Mouse (Mus musculus): ENCODE results near the gene Pde4d. TPM values are rescaled to one million over a fixed set of nuclear protein-coding genes. Genes with fewer than 3 reads are reported as not detected.
A peak's percentile ranks its signal among the peaks of the same experiment; 100 is the strongest.

Pde4d gene
- polyA plus RNA-seq, 1 experiment from 2014 or later: 13.0 TPM

DNA sequence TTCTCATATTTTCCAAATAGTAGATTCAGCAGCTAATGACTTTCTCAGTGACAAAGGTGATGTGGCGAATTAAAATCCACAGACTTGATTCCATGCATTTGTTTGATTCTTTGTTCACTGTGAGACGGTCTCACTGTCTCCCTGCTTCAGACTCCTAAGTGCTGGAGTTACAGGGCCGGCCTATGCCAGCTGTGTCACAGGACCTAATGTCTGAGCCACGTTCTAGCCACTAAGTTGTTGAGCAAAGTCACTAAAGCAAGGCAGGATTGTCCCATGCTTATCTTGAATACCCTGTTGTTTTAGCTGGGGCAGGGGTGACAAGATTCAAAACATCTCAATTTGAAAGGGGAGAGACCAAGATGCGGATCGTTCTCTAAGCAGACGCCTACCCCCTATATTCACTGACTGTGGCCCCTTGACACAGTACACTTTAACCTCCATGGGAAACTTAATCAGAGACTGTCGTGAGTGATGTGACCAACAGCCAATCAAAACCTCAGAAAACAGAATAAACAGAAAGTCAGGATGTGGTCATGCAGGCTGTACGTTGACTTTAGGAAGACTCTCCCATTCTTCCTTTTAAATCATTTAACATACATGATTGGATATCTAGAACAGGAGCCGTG is 1195.6 kb downstream of the Pde4d start:
- Histone ChIP-seq H3K27ac (replicated peaks) (no peak overlapping the region), H3K9ac (ENCODE audit: low read length) (no peak overlapping the region), H3K4me3 (ENCODE audit: low read depth, low read length) (no peak overlapping the region), H3K4me1 (replicated peaks; ENCODE audit: control insufficient read depth, insufficient read depth) (0 out of 2 replicates have a peak, but pooled peaks cover 2% of the 10 kb centered on the region), H3K4me2 (replicated peaks; ENCODE audit: low read depth) (no peak overlapping the region), H3K36me3 (ENCODE audit: control insufficient read depth, insufficient read depth, low read length) (no peaks in the 10 kb centered on the region), H3K9me3 (ENCODE audit: control insufficient read depth, low read length) (no peaks in the 10 kb centered on the region), H3K27me3 (ENCODE audit: control insufficient read depth, insufficient read depth, low read length) (no peaks in the 10 kb centered on the region)
- 57% methylated on average over 10 of the region's 10 CpGs for WGBS
- TF ChIP-seq EP300 (optimal IDR thresholded peaks at IDR 0.05) (no peak), CTCF (IDR thresholded peaks at IDR 0.05; ENCODE audit: low read depth) (no peak)
- ATAC-seq (ENCODE audit: low FRiP score, low TSS enrichment) (peak; percentile 70), DNase-seq (ENCODE audit: low spot score) (peak; percentile 30)

DNA sequence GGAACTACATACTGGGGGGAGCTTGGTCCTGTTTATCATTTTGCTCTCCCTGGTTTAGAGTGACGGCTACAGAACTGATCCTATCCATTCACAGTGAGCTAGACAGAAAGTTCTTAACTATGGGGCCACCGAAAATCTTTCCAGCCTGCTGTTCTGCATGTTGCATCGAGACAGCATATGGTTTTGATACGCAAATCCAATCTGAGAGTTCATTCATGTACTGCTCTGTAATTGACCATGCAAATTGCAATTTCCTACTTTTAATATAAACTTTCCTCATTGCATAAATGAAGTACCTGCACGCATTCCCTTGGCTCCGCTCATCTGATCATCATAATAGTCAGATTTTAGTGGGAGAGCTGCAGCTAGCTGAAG is 1196.1 kb downstream of the Pde4d start:
- Histone ChIP-seq H3K27ac (replicated peaks) (no peak overlapping the region), H3K9me3 (ENCODE audit: control insufficient read depth, low read length) (no peaks in the 10 kb centered on the region), H3K27me3 (ENCODE audit: control insufficient read depth, insufficient read depth, low read length) (no peaks in the 10 kb centered on the region), H3K4me2 (replicated peaks; ENCODE audit: low read depth) (no peak overlapping the region), H3K4me1 (replicated peaks; ENCODE audit: control insufficient read depth, insufficient read depth) (0 out of 2 replicates have a peak, but pooled peaks cover 2% of the 10 kb centered on the region), H3K4me3 (ENCODE audit: low read depth, low read length) (no peak overlapping the region), H3K9ac (ENCODE audit: low read length) (no peak overlapping the region), H3K36me3 (ENCODE audit: control insufficient read depth, insufficient read depth, low read length) (no peaks in the 10 kb centered on the region)
- no peak for ATAC-seq (ENCODE audit: low FRiP score, low TSS enrichment)
- WGBS: 76% methylated on average over 6 of the region's 6 CpGs
- TF ChIP-seq CTCF (IDR thresholded peaks at IDR 0.05; ENCODE audit: low read depth): no peak
- no peak for TF ChIP-seq EP300 (optimal IDR thresholded peaks at IDR 0.05)
- no peak for DNase-seq (ENCODE audit: low spot score)

DNA sequence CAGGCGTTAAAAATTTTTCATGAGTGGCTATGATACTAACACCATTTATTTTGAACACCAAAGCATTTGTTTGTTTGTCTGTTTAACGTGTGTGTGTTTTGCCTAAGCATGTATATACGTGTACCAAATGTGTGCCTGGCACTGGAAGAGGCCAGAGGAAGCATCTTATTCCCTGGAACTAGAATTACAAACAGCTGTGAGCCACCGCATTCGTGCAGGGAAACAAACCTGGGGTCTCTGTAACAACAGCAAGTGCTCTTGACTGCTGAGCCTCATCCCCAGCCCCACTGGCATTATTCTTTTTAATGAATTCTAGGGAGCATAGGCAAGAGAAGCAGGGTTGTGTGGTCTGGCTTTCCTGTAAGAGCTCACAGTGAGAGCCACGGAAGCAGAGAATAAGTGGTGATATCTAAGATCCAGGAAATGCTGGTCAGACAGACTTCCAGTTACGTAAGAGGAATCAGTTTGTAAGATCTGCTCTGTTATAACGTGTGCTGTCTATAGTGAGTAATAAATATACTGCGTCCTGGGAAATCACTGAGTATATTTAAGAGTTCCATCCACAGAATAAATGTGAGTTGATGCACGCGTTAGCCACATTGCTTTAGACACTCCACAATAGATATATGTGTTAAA is 1197.0 kb downstream of the Pde4d start:
- 68% methylated on average over 11 of the region's 11 CpGs for WGBS
- no peak for ATAC-seq (ENCODE audit: low FRiP score, low TSS enrichment)

DNA sequence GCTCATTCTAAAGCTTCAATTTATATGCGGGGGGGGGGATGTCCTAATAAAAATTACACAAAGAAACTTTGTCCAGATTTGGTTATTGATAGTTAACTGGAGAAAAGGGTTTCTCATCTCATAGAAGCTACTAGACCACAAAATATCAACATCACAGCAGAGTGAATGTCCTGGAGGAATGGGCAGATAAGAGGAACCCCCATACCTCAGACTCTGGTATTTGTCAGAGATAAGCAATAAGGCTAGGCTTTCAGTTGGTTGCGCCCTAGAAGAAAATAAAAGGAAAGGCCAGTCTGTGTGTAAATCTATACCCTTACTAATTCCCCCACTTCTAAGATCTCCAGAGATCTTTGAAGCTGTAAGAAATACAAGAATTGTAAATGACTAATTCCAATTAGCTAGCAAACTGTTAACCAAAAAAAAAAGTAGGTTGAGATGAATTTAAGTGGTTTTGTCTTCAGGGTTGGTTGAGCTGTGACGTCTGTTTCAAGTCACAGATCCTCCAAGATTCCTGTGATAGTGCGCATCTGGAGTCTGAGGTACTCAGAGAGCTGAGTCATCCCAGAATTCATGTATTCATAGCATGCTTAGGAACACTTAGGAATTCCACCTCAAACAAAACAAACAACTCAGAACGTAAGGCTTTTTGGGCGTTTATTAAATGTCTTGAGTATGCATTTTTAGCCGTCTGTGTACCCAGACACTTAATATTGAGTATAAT is 1197.9 kb downstream of the Pde4d start:
- WGBS: 54% methylated on average over 7 of the region's 7 CpGs
- Histone ChIP-seq H3K27me3 (ENCODE audit: control insufficient read depth, insufficient read depth, low read length) (no peaks in the 10 kb centered on the region), H3K27ac (replicated peaks) (no peak overlapping the region), H3K9me3 (ENCODE audit: control insufficient read depth, low read length) (no peaks in the 10 kb centered on the region), H3K4me1 (replicated peaks; ENCODE audit: control insufficient read depth, insufficient read depth) (no peaks in the 10 kb centered on the region), H3K4me3 (ENCODE audit: low read depth, low read length) (no peak overlapping the region), H3K4me2 (replicated peaks; ENCODE audit: low read depth) (no peak overlapping the region), H3K9ac (ENCODE audit: low read length) (no peak overlapping the region), H3K36me3 (ENCODE audit: control insufficient read depth, insufficient read depth, low read length) (no peaks in the 10 kb centered on the region)
- no peak for DNase-seq (ENCODE audit: low spot score)
- TF ChIP-seq EP300 (optimal IDR thresholded peaks at IDR 0.05) (no peak), CTCF (IDR thresholded peaks at IDR 0.05; ENCODE audit: low read depth) (no peak)
- ATAC-seq (ENCODE audit: low FRiP score, low TSS enrichment): no peak

More for the DNA sequence above, 1197.0 kb downstream of the Pde4d start:
- Histone ChIP-seq H3K9ac (ENCODE audit: low read length) (no peak overlapping the region), H3K4me1 (replicated peaks; ENCODE audit: control insufficient read depth, insufficient read depth) (no peaks in the 10 kb centered on the region), H3K4me3 (ENCODE audit: low read depth, low read length) (no peak overlapping the region), H3K9me3 (ENCODE audit: control insufficient read depth, low read length) (no peaks in the 10 kb centered on the region), H3K36me3 (ENCODE audit: control insufficient read depth, insufficient read depth, low read length) (no peaks in the 10 kb centered on the region), H3K27ac (replicated peaks) (no peak overlapping the region), H3K27me3 (ENCODE audit: control insufficient read depth, insufficient read depth, low read length) (no peaks in the 10 kb centered on the region), H3K4me2 (replicated peaks; ENCODE audit: low read depth) (no peak overlapping the region)
- DNase-seq (ENCODE audit: low spot score): no peak
- TF ChIP-seq CTCF (IDR thresholded peaks at IDR 0.05; ENCODE audit: low read depth) (no peak), EP300 (optimal IDR thresholded peaks at IDR 0.05) (no peak)

DNA sequence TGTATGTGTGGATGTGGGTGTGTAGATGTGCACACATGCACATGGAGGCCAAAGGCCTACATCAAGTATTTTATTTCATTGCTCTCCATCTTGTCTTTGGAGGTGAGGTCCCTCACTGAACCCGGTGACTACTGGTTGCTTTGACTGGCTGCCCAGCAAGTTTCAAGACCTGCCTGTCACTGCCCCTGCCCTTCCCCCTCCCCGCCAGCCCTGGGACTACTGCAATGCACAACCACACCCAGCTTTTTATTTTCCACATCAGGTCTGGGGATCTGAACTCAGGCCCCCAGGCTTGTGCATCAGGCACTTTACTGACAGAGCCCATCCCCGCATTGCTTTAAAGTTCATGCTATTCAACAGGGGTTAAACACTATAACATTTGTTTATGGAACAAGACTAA is 1198.6 kb downstream of the Pde4d start:
- Histone ChIP-seq H3K36me3 (ENCODE audit: control insufficient read depth, insufficient read depth, low read length) (no peaks in the 10 kb centered on the region), H3K9ac (ENCODE audit: low read length) (no peak overlapping the region), H3K4me1 (replicated peaks; ENCODE audit: control insufficient read depth, insufficient read depth) (no peaks in the 10 kb centered on the region), H3K4me2 (replicated peaks; ENCODE audit: low read depth) (no peak overlapping the region), H3K27ac (replicated peaks) (no peak overlapping the region), H3K4me3 (ENCODE audit: low read depth, low read length) (no peak overlapping the region), H3K27me3 (ENCODE audit: control insufficient read depth, insufficient read depth, low read length) (no peaks in the 10 kb centered on the region), H3K9me3 (ENCODE audit: control insufficient read depth, low read length) (no peaks in the 10 kb centered on the region)
- no peak for ATAC-seq (ENCODE audit: low FRiP score, low TSS enrichment)
- 83% methylated on average over 3 of the region's 3 CpGs for WGBS
- TF ChIP-seq CTCF (IDR thresholded peaks at IDR 0.05; ENCODE audit: low read depth): no peak
- no peak for DNase-seq (ENCODE audit: low spot score)

Data from stomach, postnatal 0 days (tissue).